Mouse (Mus musculus) gastrocnemius, postnatal 25 days (tissue): ENCODE data around the gene Erg28. TPM values are rescaled to one million over a fixed set of nuclear protein-coding genes. Genes with fewer than 3 reads are reported as not detected.

Source experiments
- DNase-seq: peaks from one replicate; pipeline ENCODE4 v3.0.0; 2022
- total RNA-seq, 2 experiments: library from RNA; stranded (reverse); gene quantifications; 1 replicate in 1 of 2; 2 replicates in 1 of 2; pipeline ENCODE4 v1.2.3; 2021

Gene Erg28
- total RNA-seq, 2 experiments from 2014 or later, result 2.7 to 3.8 TPM

- DNase-seq, result peak; percentile 38
These were observed 10.8 kb downstream of the Erg28 start for GRCm38 (mm10) chr12:85813599-85813998.

GRCm38 (mm10) chr12:85811676-85812075 lies 12.7 kb downstream of the Erg28 start:
- no peak for DNase-seq

- DNase-seq, result no peak
These were observed 13.4 kb downstream of the Erg28 start for GRCm38 (mm10) chr12:85810959-85811358.

- no peak for DNase-seq
These were observed 14.6 kb downstream of the Erg28 start for GRCm38 (mm10) chr12:85809726-85810125.

- DNase-seq, result peak; percentile 46
These were observed 24.3 kb downstream of the Erg28 start for GRCm38 (mm10) chr12:85800031-85800430.

- no peak for DNase-seq
These were observed 28.8 kb downstream of the Erg28 start for GRCm38 (mm10) chr12:85795551-85795950.

GRCm38 (mm10) chr12:85794094-85794493 lies 30.3 kb downstream of the Erg28 start:
- DNase-seq, result no peak

GRCm38 (mm10) chr12:85792821-85793346 lies 31.5 kb downstream of the Erg28 start:
- peak; percentile 62 for DNase-seq

GRCm38 (mm10) chr12:85792158-85792557 lies 32.2 kb downstream of the Erg28 start:
- no peak for DNase-seq

- DNase-seq, result peak; percentile 36
These were observed 39.2 kb downstream of the Erg28 start for GRCm38 (mm10) chr12:85784916-85785815.

- no peak for DNase-seq
These were observed 42.7 kb downstream of the Erg28 start for GRCm38 (mm10) chr12:85781606-85782005.

GRCm38 (mm10) chr12:85779707-85780106 lies 44.6 kb downstream of the Erg28 start:
- no peak for DNase-seq

- no peak for DNase-seq
These were observed 45.4 kb downstream of the Erg28 start for GRCm38 (mm10) chr12:85778962-85779361.

- peak; percentile 20 for DNase-seq
These were observed 53.0 kb downstream of the Erg28 start for GRCm38 (mm10) chr12:85771356-85771755.

GRCm38 (mm10) chr12:85767750-85768149 lies 56.6 kb downstream of the Erg28 start:
- DNase-seq, result no peak

- DNase-seq, result no peak
These were observed 58.1 kb downstream of the Erg28 start for GRCm38 (mm10) chr12:85766287-85766686.

Other genes starting within 250 kb of the Erg28 start
- 1 to 10 TPM; 5.4 to 6.8 TPM for gene Jdp2, start 225.5 kb downstream of the Erg28 start, total RNA-seq
- under 1 TPM in 1 of 2 experiments, not detected in 1; 0.29 TPM for gene Batf, start 137.9 kb downstream of the Erg28 start, total RNA-seq
- under 1 TPM; 0.74 to 0.86 TPM for gene Flvcr2, start 78.0 kb downstream of the Erg28 start, total RNA-seq
- gene Ttll5, start 109 bp upstream of the Erg28 start, total RNA-seq, result 1 to 10 TPM; 5.8 to 7.3 TPM